Mouse (Mus musculus): ENCODE measurements around the gene Cmklr1.

DNA sequence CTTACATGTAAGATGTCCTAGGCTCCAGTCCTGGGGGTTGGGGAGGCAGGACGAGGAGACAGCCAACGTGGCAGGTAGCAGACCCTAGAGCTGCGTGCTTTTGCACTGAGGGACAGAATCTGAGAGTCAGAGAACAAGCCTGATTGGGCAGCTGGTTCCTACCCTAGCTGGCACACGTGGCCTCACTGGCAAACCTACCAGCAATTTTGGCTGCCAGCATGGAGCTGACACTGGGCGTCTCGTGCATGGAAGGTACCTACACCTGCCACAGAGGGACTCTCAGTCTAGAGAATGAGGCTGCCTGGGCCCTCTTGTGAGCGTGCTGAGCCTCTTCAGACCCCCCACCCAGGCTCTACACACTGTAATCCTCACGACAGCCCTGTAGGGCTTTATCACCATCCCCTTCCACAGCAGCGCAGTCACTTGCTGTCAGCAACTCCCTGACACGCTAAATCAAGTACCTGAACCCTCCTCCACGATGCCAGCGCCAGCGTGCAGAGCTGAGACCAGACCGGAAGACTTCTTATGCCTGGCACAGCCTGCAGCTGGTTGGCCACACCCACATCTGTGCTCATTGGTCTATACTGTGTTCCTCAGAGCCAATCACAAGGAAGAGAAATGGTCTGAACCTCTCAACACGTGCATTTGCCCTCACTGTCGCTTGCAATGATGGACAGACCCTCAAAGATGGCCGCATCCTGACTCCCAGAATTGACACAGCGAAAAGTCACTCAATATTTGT, 6.9 kb downstream of the Cmklr1 start:
- TF ChIP-seq POLR2A (IDR thresholded peaks at IDR 0.05; ENCODE audit: extremely low read depth, insufficient read depth, low read length) (peak; percentile 83), CTCF (IDR thresholded peaks at IDR 0.05; ENCODE audit: extremely low read depth, insufficient read depth, low read length) (no peak)

Data from cortical plate, adult 2 months (tissue).